Mouse (Mus musculus): Measurements from ENCODE around the gene Hmgcr. TPM values are rescaled to one million over a fixed set of nuclear protein-coding genes. Genes with fewer than 3 reads are reported as not detected.

Gene Hmgcr
- polyA plus RNA-seq (2016; fragmentation: Nextera tagmentation; extraction: Ambion mirVana): 110 and 115 TPM in 2 replicates

DNA sequence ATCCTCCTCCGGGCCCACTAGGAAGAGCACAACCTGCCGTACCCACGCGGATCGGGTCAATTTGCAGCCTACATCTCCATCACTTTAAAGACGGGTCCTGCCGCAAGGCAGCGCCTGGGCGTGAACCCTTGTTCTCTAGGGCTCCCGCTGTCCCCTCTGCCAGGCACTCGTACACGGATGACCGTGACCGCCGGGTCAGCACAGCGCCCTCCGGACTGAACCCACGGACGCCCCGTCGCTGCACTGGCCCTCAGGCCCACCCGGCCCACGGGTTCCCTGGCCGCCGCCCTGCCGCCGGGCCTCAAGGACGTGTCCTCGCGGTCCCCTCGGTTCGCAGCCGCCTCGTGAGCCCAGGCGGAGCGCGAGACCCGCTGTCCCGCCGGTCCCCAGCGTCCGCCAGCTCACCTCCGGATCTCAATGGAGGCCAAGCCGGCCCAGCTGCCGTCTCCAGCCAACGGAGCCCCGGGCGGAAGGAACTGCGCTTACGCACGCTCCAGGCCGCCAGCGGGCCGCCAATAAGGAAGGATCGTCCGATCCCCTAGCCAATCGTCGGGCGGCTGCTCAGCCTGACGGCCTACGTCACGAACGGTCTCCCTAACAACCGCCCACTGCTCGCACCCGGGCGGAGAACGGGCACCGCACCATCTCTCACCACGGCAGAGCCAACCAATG, at the start of gene Hmgcr:
Gene Hmgcr (minus strand): TSS at position 531 of the 672 bp plus-strand sequence.
- Histone ChIP-seq H3K36me3 (peaks cover 14% of the 10 kb centered on the region), H3K4me2 (peak within 1 kb of the TSS; percentile 68), H3K9me3 (no peaks in the 10 kb centered on the region), H3K27me3 (no peaks in the 10 kb centered on the region), H3K4me3 (replicated peaks) (peak within 1 kb of the TSS; percentile 99), H3K27ac (peak within 1 kb of the TSS; percentile 91), H3K9ac (replicated peaks) (peak within 1 kb of the TSS; percentile 88), H3K4me1 (replicated peaks) (peaks cover 30% of the 10 kb centered on the region)
- under 1% methylated on average over 70 of the region's 70 CpGs for WGBS
- ATAC-seq (ENCODE audit: insufficient number of reproducible peaks, insufficient read depth, low FRiP score, low TSS enrichment, low read depth): peak; percentile 100

DNA sequence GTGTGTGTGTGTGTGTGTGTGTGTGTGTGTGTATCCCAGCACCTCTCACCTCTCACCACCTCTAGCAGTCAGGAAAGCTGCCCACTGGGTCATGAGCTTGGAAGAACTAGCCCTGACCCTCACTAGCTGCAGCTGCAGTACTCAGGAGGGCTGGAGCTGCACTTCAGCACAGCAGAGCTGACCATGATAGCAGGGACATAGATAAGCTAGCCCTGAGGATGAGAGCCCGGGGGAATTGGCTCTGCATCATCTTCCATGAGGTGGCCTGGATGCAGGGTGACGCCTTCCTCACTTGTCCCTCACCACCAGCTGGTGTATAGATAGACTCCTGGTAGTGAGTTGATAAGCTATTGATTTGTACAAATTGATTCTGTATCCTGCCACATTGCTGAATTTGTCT, 49.3 kb upstream of the Hmgcr start:
- WGBS: 83% methylated on average over 2 of the region's 2 CpGs
- H3K9ac ChIP-seq (replicated peaks): no peak overlapping the region
- no peaks in the 10 kb centered on the region for H3K27me3 ChIP-seq
- H3K4me3 ChIP-seq (replicated peaks): no peak overlapping the region
- no peaks in the 10 kb centered on the region for H3K36me3 ChIP-seq
- no peaks in the 10 kb centered on the region for H3K9me3 ChIP-seq
- no peak for ATAC-seq (ENCODE audit: insufficient number of reproducible peaks, insufficient read depth, low FRiP score, low TSS enrichment, low read depth)
- H3K27ac ChIP-seq: no peak overlapping the region
- H3K4me2 ChIP-seq: no peak overlapping the region
- H3K4me1 ChIP-seq (replicated peaks): no peaks in the 10 kb centered on the region

- 72% methylated on average over 1 of the region's 1 CpGs for WGBS
- Histone ChIP-seq H3K4me1 (replicated peaks) (no peaks in the 10 kb centered on the region), H3K9me3 (no peaks in the 10 kb centered on the region)
Observed at GRCm38 (mm10) chr13:96717821-96718220, 47.1 kb upstream of the Hmgcr start.

DNA sequence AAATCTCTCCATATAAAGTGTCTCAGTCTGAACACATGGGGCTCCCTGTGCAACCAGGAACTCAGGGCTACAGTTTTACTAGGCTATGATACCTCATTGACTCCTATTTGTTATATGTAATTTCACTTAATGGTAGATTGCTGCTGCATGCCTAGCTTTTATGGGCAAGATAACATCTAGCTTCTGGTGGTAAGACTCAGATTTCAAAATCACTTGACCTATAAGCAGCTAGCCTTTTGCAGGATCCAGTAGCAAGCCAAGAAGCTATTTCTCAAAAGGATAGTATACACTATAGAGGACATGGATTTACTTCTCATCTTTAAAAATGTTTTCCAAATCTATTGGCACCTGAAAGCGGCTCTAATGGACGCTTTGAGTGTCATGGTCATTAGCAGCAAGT, 45.6 kb upstream of the Hmgcr start:
- Histone ChIP-seq H3K27ac (no peak overlapping the region), H3K9me3 (no peaks in the 10 kb centered on the region), H3K27me3 (no peaks in the 10 kb centered on the region), H3K9ac (replicated peaks) (no peak overlapping the region), H3K36me3 (no peaks in the 10 kb centered on the region), H3K4me3 (replicated peaks) (no peak overlapping the region), H3K4me2 (no peak overlapping the region), H3K4me1 (replicated peaks) (no peaks in the 10 kb centered on the region)
- WGBS: 89% methylated on average over 2 of the region's 2 CpGs
- no peak for ATAC-seq (ENCODE audit: insufficient number of reproducible peaks, insufficient read depth, low FRiP score, low TSS enrichment, low read depth)

More at GRCm38 (mm10) chr13:96717821-96718220, 47.1 kb upstream of the Hmgcr start:
- H3K27me3 ChIP-seq: no peaks in the 10 kb centered on the region
- H3K36me3 ChIP-seq: no peaks in the 10 kb centered on the region
- no peak overlapping the region for H3K4me3 ChIP-seq (replicated peaks)
- no peak overlapping the region for H3K9ac ChIP-seq (replicated peaks)
- no peak for ATAC-seq (ENCODE audit: insufficient number of reproducible peaks, insufficient read depth, low FRiP score, low TSS enrichment, low read depth)
- H3K4me2 ChIP-seq: no peak overlapping the region
- H3K27ac ChIP-seq: no peak overlapping the region

DNA sequence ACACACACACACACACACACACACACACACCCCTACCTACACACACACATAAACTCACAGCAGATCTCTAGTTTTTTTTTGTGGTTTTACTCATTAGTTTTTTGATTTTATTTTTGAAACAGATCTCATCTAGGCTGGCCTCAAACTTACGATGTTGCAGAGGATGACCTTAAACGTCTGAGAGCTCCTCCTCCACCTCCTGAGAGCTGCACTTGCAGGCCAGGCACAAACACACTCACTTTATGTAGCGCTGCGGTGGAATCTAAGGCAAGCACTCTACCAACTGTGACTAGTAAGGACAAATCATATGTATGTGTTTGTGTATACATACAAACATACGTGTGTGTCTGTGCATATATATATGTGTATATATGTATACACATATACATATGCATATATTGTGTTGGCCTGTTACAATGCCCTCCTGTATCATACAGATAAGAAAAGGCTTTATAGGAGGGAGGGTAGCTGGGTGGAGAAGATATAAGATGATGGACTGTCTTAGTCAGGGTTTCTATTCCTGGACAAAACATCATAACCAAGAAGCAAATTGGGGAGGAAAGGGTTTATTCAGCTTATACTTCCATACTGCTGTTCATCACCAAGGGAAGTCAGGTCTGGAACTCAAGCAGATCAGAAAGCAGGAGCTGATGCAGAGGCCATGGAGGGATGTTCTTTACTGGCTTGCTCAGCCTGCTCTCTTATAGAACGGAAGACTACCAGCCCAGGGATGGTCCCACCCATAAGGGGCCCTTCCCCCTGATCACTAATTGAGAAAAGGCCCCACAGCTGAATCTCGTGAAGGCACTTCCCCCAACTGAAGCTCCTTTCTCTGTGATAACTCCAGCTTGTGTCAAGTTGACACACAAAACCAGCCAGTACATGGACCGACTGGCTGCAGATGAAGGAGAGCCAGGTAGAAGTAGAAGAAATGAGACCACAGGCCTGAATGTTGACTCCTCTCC, 38.8 kb upstream of the Hmgcr start:
- H3K9me3 ChIP-seq: no peaks in the 10 kb centered on the region
- H3K4me3 ChIP-seq (replicated peaks): no peak overlapping the region
- no peak overlapping the region for H3K27ac ChIP-seq
- H3K36me3 ChIP-seq: no peaks in the 10 kb centered on the region
- no peak overlapping the region for H3K9ac ChIP-seq (replicated peaks)
- H3K27me3 ChIP-seq: no peaks in the 10 kb centered on the region
- H3K4me1 ChIP-seq (replicated peaks): no peaks in the 10 kb centered on the region
- no peak overlapping the region for H3K4me2 ChIP-seq
- ATAC-seq (ENCODE audit: insufficient number of reproducible peaks, insufficient read depth, low FRiP score, low TSS enrichment, low read depth): no peak
- WGBS: 75% methylated on average over 8 of the region's 8 CpGs

GRCm38 (mm10) chr13:96702567-96703278, 32.0 kb upstream of the Hmgcr start:
- Histone ChIP-seq H3K27ac (no peak overlapping the region), H3K9ac (replicated peaks) (no peak overlapping the region), H3K4me3 (replicated peaks) (no peak overlapping the region), H3K4me2 (no peak overlapping the region), H3K36me3 (no peaks in the 10 kb centered on the region), H3K9me3 (no peaks in the 10 kb centered on the region), H3K4me1 (replicated peaks) (no peaks in the 10 kb centered on the region), H3K27me3 (no peaks in the 10 kb centered on the region)
- ATAC-seq (ENCODE audit: insufficient number of reproducible peaks, insufficient read depth, low FRiP score, low TSS enrichment, low read depth): no peak
- WGBS: 72% methylated on average over 9 of the region's 9 CpGs

DNA sequence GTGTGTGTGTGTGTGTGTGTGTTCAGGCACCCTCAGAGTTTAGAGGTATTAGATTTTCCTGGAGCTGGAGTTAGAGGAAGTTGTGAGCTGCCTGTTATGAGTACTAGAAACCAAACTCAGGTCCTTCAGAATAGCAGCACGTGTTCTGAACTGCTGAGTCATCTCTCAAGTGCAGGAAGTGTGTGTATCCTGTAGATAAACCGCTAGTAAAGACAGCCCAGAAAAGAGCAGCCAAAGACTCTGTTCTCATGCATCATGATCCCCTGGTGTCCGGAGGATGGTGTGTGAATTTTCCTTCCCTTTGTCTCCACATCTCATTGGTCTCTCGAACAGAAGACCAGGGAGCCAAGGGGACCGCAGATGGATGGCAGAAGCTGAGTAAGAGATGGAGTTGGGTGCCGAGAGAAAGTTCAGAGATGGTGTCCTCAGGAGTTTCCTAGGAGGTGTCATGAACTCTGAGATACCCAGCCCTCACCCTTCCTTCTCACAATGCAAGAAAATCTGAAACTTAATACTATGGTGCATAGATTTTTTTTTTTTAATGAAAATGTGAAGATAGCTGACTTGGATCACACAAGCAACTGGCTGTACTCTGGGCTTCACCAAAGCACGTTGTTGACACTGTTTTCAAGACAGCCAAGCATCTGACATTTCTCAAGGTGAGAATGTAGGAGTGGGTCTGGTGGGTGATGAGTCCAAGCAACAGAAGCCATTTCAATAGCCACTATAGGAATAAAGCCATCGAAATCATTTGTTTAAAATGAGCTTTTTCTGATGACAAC, 27.3 kb upstream of the Hmgcr start:
- ATAC-seq (ENCODE audit: insufficient number of reproducible peaks, insufficient read depth, low FRiP score, low TSS enrichment, low read depth): no peak
- no peaks in the 10 kb centered on the region for H3K9me3 ChIP-seq
- no peaks in the 10 kb centered on the region for H3K27me3 ChIP-seq
- no peaks in the 10 kb centered on the region for H3K4me1 ChIP-seq (replicated peaks)
- H3K27ac ChIP-seq: no peak overlapping the region
- no peak overlapping the region for H3K4me2 ChIP-seq
- H3K36me3 ChIP-seq: no peaks in the 10 kb centered on the region
- H3K4me3 ChIP-seq (replicated peaks): no peak overlapping the region
- no peak overlapping the region for H3K9ac ChIP-seq (replicated peaks)
- WGBS: 77% methylated on average over 8 of the region's 8 CpGs

DNA sequence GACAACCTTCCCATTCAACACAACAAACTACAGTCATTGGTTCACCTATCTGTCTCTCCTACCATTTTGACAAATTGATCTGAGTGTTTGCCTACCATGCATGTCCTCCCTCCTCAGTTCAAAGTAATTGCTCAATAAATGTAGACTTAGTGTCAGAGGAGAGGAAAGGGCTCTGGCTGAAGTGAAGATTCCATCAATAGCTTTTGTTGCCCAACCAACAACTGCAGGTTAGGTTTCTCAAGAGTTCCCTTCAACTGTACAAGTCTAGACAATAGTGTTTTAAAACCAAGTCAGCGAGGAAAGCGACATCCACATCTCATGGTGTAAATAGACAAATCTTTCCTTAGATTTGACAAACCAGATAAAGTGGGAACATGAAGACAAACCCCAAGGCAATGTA, 24.7 kb upstream of the Hmgcr start:
- Histone ChIP-seq H3K27me3 (no peaks in the 10 kb centered on the region), H3K36me3 (no peaks in the 10 kb centered on the region), H3K4me2 (no peak overlapping the region), H3K4me1 (replicated peaks) (no peaks in the 10 kb centered on the region), H3K4me3 (replicated peaks) (no peak overlapping the region), H3K27ac (no peak overlapping the region), H3K9me3 (no peaks in the 10 kb centered on the region), H3K9ac (replicated peaks) (no peak overlapping the region)
- ATAC-seq (ENCODE audit: insufficient number of reproducible peaks, insufficient read depth, low FRiP score, low TSS enrichment, low read depth): no peak
- 84% methylated on average over 2 of the region's 2 CpGs for WGBS

DNA sequence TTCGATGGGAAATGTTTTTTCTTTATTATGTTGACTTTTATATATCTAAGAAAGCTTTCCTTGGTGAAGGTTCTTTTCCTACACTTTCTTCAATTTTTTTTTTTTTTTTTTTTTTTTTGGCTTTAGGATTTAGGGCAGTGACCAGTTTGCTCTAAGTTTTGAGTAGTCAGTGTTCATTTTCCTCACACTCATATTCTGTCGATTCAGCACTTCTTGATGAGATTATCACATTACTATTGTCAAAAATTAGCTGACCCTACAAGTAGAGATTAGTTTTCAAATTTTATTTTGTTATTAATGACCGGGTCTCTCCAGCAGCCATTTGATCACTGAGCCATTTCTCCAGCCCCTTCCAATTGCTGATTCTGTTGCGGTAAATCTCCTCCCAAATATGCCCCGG, 19.2 kb upstream of the Hmgcr start:
- Histone ChIP-seq H3K9ac (replicated peaks) (no peak overlapping the region), H3K27me3 (no peaks in the 10 kb centered on the region), H3K4me2 (no peak overlapping the region), H3K36me3 (no peaks in the 10 kb centered on the region), H3K4me1 (replicated peaks) (no peaks in the 10 kb centered on the region), H3K9me3 (no peaks in the 10 kb centered on the region), H3K4me3 (replicated peaks) (no peak overlapping the region), H3K27ac (no peak overlapping the region)
- 91% methylated on average over 5 of the region's 5 CpGs for WGBS
- no peak for ATAC-seq (ENCODE audit: insufficient number of reproducible peaks, insufficient read depth, low FRiP score, low TSS enrichment, low read depth)

GRCm38 (mm10) chr13:96687261-96687660, 16.5 kb upstream of the Hmgcr start:
- Histone ChIP-seq H3K27ac (no peak overlapping the region), H3K4me1 (replicated peaks) (no peaks in the 10 kb centered on the region), H3K4me2 (no peak overlapping the region), H3K36me3 (no peaks in the 10 kb centered on the region), H3K27me3 (no peaks in the 10 kb centered on the region), H3K4me3 (replicated peaks) (no peak overlapping the region), H3K9me3 (no peaks in the 10 kb centered on the region), H3K9ac (replicated peaks) (no peak overlapping the region)
- 92% methylated on average over 9 of the region's 9 CpGs for WGBS
- no peak for ATAC-seq (ENCODE audit: insufficient number of reproducible peaks, insufficient read depth, low FRiP score, low TSS enrichment, low read depth)

Data from limb, embryonic 12.5 days (tissue).